In the genomic region with DNA sequence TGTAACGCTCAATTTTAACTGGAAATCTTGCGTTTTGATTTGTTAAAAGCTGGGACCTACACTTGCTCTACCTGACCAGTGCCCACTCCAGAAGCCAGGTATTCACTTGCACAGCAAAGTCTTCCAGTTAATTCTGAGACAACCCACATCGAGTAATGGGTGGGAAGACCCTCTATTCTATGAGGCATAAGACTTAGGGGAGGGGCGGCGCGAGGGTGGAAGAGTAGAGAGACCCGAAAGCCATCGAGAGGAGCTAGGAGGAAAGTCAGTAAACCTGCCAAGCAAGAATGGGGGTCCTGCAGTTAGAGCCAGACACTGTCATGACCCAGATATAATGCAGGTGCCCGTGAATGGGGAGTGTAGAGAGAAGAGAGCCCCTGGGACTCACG, we compare ENCODE assay signal across 8 mouse cellular contexts.
DNase-seq lines count a peak whose midpoint lies in the region; ATAC-seq lines count a peak whose summit lies in the region.
"Had no signal": no experiment of that assay in that cellular context is flagged by ENCODE, and none has a peak within 500 bp of the region (broad histone marks: within the 10 kb centered on the region; RNA-seq: fewer than 3 reads in every experiment).

No protein-coding gene starts in this region.

- peak; percentile 15 for ATAC-seq in hindbrain, embryonic 11.5 days (ENCODE audit: low FRiP score)
- ATAC-seq in embryonic facial prominence, embryonic 13.5 days (ENCODE audit: insufficient number of reproducible peaks, insufficient read depth, low FRiP score, low TSS enrichment, low read depth): no peak
- 0 out of 2 replicates have a peak, but pooled peaks have one; percentile 5 for ATAC-seq in erythroid progenitor cell, adult 5-6 weeks (replicated peaks; ENCODE audit: low FRiP score, poor library complexity, severe bottlenecking)
- 0 out of 2 replicates have a peak, but pooled peaks have one; percentile 7 for ATAC-seq in megakaryocyte, adult 5-6 weeks (ENCODE audit: poor library complexity, severe bottlenecking)

- H3K4me1 ChIP-seq in hindbrain, embryonic 11.5 days (replicated peaks; ENCODE audit: control insufficient read depth, insufficient read depth, low read length): no peaks in the 10 kb centered on the region
- peaks cover 10% of the 10 kb centered on the region for H3K4me1 ChIP-seq in hindbrain, embryonic 10.5 days (replicated peaks)
- peaks cover 3% of the 10 kb centered on the region for H3K4me1 ChIP-seq in embryonic facial prominence, embryonic 13.5 days

- no peaks in the 10 kb centered on the region for H3K27me3 ChIP-seq in hindbrain, embryonic 11.5 days (ENCODE audit: control insufficient read depth, insufficient read depth, low read length)
- H3K27me3 ChIP-seq in hindbrain, embryonic 10.5 days (ENCODE audit: insufficient read depth, poor library complexity, severe bottlenecking): no peaks in the 10 kb centered on the region
- no peaks in the 10 kb centered on the region for H3K27me3 ChIP-seq in embryonic facial prominence, embryonic 13.5 days

- H3K9ac ChIP-seq in hindbrain, embryonic 11.5 days (ENCODE audit: low read depth, low read length): no peak overlapping the region
- H3K9ac ChIP-seq in embryonic facial prominence, embryonic 13.5 days: no peak overlapping the region

- no peaks in the 10 kb centered on the region for H3K36me3 ChIP-seq in hindbrain, embryonic 11.5 days (ENCODE audit: control insufficient read depth, insufficient read depth, low read length)
- peaks cover 27% of the 10 kb centered on the region for H3K36me3 ChIP-seq in hindbrain, embryonic 10.5 days
- no peaks in the 10 kb centered on the region; the same call in 1 of the 2 replicates for H3K36me3 ChIP-seq in embryonic facial prominence, embryonic 13.5 days

- no peaks in the 10 kb centered on the region for H3K9me3 ChIP-seq in hindbrain, embryonic 11.5 days (ENCODE audit: control insufficient read depth, low read length)
- H3K9me3 ChIP-seq in hindbrain, embryonic 10.5 days: no peaks in the 10 kb centered on the region
- H3K9me3 ChIP-seq in embryonic facial prominence, embryonic 13.5 days: no peaks in the 10 kb centered on the region
- H3K9me3 ChIP-seq: G1E had no signal

- H3K27ac ChIP-seq in hindbrain, embryonic 11.5 days (ENCODE audit: low read depth, low read length): no peak overlapping the region
- no peak overlapping the region for H3K27ac ChIP-seq in hindbrain, embryonic 10.5 days
- H3K27ac ChIP-seq in embryonic facial prominence, embryonic 13.5 days: no peak overlapping the region

- DNase-seq in hindbrain, embryonic 11.5 days (ENCODE audit: low spot score): no peak
- no peak for DNase-seq in hindbrain, embryonic 10.5 days (ENCODE audit: low spot score)
- no peak for DNase-seq in urinary bladder, adult 2 months (ENCODE audit: low spot score)
- DNase-seq in left cerebral cortex, adult 8-10 months (ENCODE audit: low spot score in 2 of 2): no peak

- H3K4me3 ChIP-seq in hindbrain, embryonic 11.5 days (ENCODE audit: low read depth, low read length): no peak overlapping the region
- no peak overlapping the region for H3K4me3 ChIP-seq in hindbrain, embryonic 10.5 days
- no peak overlapping the region for H3K4me3 ChIP-seq in embryonic facial prominence, embryonic 13.5 days

- 58% methylated on average over 10 of the region's 10 CpGs for WGBS in hindbrain, embryonic 11.5 days
- 57% methylated on average over 10 of the region's 10 CpGs for WGBS in hindbrain, embryonic 10.5 days
- WGBS in embryonic facial prominence, embryonic 13.5 days: 46% methylated on average over 10 of the region's 10 CpGs

- no peak overlapping the region for H3K4me2 ChIP-seq in hindbrain, embryonic 11.5 days (replicated peaks; ENCODE audit: low read depth, low read length)
- H3K4me2 ChIP-seq in embryonic facial prominence, embryonic 13.5 days: peak overlapping the region; percentile 66
